Mouse (Mus musculus) thymus, adult 2 months (tissue): ENCODE results near the gene Lrrk1.

Source experiments
- CTCF ChIP-seq: fragments of 200-500 bp; IDR thresholded peaks from 2 replicates; pipeline ENCODE4 v1.5.1; 2012; ENCODE audit warnings: mild to moderate bottlenecking, control low read depth, low read length, moderate library complexity, borderline replicate concordance; ENCODE audit not compliant: control insufficient read depth, poor library complexity, insufficient read depth; ENCODE audit errors: extremely low read depth
- POLR2A ChIP-seq: fragments of 200-500 bp; IDR thresholded peaks from 2 replicates; pipeline ENCODE4 v1.6.1; 2012; ENCODE audit warnings: mild to moderate bottlenecking, low read length, control low read depth, moderate library complexity; ENCODE audit not compliant: control insufficient read depth, poor library complexity, insufficient read depth; ENCODE audit errors: extremely low read depth

DNA sequence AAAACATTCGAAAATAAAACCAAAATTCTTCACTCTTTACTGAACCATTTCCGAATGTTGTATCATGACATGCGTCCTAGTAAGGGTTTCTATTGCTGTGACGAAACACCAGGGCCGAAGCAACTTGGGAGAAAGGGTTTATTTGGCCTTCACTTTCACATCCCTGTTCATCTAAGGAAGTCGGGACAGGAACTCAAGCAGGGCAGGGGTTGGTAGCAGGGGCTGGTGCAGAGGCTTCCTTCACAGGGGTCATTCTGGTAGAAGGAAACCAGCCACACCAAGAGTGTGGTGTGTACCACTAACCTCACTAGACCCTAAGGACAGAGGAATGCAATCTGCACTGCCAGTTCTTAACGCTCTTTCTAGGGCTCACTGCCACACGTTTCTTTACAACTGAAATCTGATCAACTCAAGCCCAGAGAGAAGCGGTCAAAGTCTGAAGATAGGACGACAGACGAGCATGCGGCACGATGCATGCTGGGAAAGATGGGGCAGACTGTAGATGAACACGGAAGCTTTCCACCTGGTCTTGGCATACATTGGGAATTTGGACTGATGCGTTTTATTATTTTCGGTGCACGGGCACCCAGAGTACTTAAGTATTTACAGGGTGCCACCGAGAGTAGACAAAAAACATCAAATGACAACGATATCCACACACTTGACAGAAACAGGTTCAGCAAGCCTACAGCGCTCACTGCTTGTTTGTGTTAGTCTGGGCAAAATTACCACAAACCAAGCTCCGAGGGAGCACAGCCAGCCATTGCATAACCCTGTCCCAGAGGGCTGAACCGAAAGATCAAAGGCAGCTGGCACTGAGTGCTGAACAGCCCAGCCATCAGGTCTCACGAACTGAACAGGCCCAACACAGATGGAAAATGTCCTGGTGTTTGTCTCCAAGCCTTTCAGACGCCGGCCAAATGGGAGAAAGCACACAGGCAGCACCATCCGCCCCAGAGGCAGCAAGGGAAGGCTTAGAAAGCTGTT lies 77.2 kb downstream of the Lrrk1 start:
- no peak for TF ChIP-seq CTCF
- no peak for TF ChIP-seq POLR2A
